In the genomic region with DNA sequence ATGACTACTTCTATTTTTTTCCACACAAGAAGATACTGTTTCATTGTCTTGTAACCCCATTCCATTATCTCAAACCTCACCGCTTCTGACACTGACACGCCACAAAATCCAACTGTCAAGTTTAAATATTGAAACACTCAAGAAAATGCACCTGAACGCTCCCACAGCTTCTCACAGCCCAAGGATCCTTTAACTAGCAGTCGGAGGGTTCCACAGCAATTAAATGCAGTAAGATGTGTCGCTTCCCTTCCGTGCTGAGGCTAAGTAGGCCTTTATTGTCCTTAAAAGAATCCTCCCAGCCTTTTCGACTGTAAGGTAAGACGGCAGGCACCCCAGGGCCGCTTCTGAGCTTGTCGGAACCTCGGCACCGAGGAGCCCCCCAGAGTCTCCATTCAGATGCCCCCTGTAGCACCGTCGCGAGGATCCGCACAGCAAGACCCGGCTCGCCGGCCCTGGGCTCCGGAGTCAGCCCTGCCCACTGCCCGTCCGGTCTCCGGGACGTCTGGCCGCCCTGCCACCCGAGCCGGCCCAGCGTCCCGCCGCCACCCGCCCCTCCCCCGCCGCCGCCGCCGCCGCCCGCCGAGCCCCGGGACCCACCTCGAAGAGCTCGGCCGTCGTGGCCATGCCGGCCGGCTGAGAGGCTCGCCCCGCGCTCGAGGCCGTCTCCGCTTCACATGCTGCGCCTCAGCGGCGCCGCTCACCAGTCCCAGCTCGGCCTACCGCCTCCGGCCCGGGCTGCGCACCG, we compare ENCODE assay signal across 8 mouse cellular contexts. TPM values are rescaled to one million over a fixed set of nuclear protein-coding genes. Genes with fewer than 3 reads are reported as not detected.
A peak's percentile ranks its signal among the peaks of the same experiment; 100 is the strongest.
DNase-seq lines count a peak whose midpoint lies in the region; ATAC-seq and TF ChIP-seq lines count a peak whose summit lies in the region.

A gene (plus strand): TSS at position 569 of the 745 bp plus-strand sequence.

- in situ Hi-C loops in CH12.LX (cut with MboI; ENCODE audit: low pct_ligation_motif_present, low pct_unique_long_range_greater_than_20kb, low sequenced_read_pairs): no loop called here

- no peak for TF ChIP-seq EP300 in CH12.LX (IDR thresholded peaks at IDR 0.05; ENCODE audit: low read length)

- peak; percentile 10 for ATAC-seq in granulocyte monocyte progenitor cell, adult 5-6 weeks (replicated peaks; ENCODE audit: poor library complexity, severe bottlenecking)

- H3K27me3 ChIP-seq in kidney, adult 2 months (replicated peaks; ENCODE audit: control insufficient read depth, insufficient read depth, low read length): no peaks in the 10 kb centered on the region
- no peaks in the 10 kb centered on the region for H3K27me3 ChIP-seq in CH12.LX (replicated peaks)
- no peaks in the 10 kb centered on the region for H3K27me3 ChIP-seq in spleen, adult 2 months (ENCODE audit: control insufficient read depth, insufficient read depth, low read length)

- TF ChIP-seq CTCF in kidney, adult 2 months (conservative IDR thresholded peaks at IDR 0.05; ENCODE audit: insufficient read depth, insufficient read length, low read depth, low read length): no peak
- no peak for TF ChIP-seq CTCF in CH12.LX (conservative IDR thresholded peaks at IDR 0.05 in 1 of 2, IDR thresholded peaks at IDR 0.05 in 1 of 2; ENCODE audit: low read depth in 2 of 2, low read length in 2 of 2)
- TF ChIP-seq CTCF in layer of hippocampus, adult 2 months (conservative IDR thresholded peaks at IDR 0.05): no peak
- no peak for TF ChIP-seq CTCF in spleen, adult 2 months (IDR thresholded peaks at IDR 0.05; ENCODE audit: extremely low read depth, insufficient read depth, insufficient read length, insufficient replicate concordance)

- dilution Hi-C loops in CH12.LX (cut with MboI; ENCODE audit: extremely low pct_ligation_motif_present, extremely low pct_unique_long_range_greater_than_20kb, low sequenced_read_pairs): no loop called here

- peak within 1 kb of the TSS; percentile 86 for H3K4me3 ChIP-seq in kidney, adult 2 months (ENCODE audit: insufficient read depth, low read depth, low read length)
- H3K4me3 ChIP-seq in CH12.LX (replicated peaks in 1 of 3; ENCODE audit: low read depth in 2 of 3, low read length in 2 of 3, poor library complexity in 1 of 3): peak within 1 kb of the TSS; percentile 85 to 95 (median 95)
- peak within 1 kb of the TSS; percentile 89 for H3K4me3 ChIP-seq in layer of hippocampus, adult 2 months
- peak within 1 kb of the TSS; percentile 91 for H3K4me3 ChIP-seq in spleen, adult 2 months (ENCODE audit: extremely low read depth, insufficient read depth, insufficient read length)

- WGBS in kidney, adult 2 months: under 1% methylated on average over 51 of the region's 62 CpGs
- under 1% methylated on average over 53 of the region's 62 CpGs for WGBS in spleen, adult 2 months

- H3K79me2 ChIP-seq in CH12.LX (replicated peaks; ENCODE audit: control insufficient read depth, extremely low read depth, insufficient read depth, poor library complexity, severe bottlenecking): peaks cover 36% of the 10 kb centered on the region

- H3K36me3 ChIP-seq in kidney, adult 2 months (ENCODE audit: control insufficient read depth, insufficient read depth, low read length): no peaks in the 10 kb centered on the region
- H3K36me3 ChIP-seq in CH12.LX (replicated peaks in 1 of 2; ENCODE audit: control insufficient read depth in 1 of 2, insufficient read depth in 1 of 2, low read length in 1 of 2): peaks cover 0 to 5% of the 10 kb centered on the region in 2 experiments
- no peaks in the 10 kb centered on the region for H3K36me3 ChIP-seq in spleen, adult 2 months (ENCODE audit: control insufficient read depth, insufficient read depth, low read length)

- H3K9ac ChIP-seq in CH12.LX (ENCODE audit: insufficient read depth, low read depth): peak within 1 kb of the TSS; percentile 89

- peak within 1 kb of the TSS; percentile 80; the same call in 1 of the 2 replicates for H3K4me2 ChIP-seq in CH12.LX (ENCODE audit: insufficient read depth, low read depth, poor library complexity, severe bottlenecking)

- no peaks in the 10 kb centered on the region for H3K9me3 ChIP-seq in CH12.LX (replicated peaks; ENCODE audit: low read length)

- peak; percentile 3 for DNase-seq in kidney, adult 2 months
- DNase-seq in kidney, adult 11 months: no peak
- peak; percentile 34 for DNase-seq in CH12.LX (ENCODE audit: extremely low read depth)
- peak; percentile 35 for DNase-seq in c-Kit-positive CD71-positive TER-119-positive erythroid progenitor cells, embryonic 14.5 days (ENCODE audit: low spot score)
- no peak for DNase-seq in layer of hippocampus, adult 2 months (ENCODE audit: low spot score in 2 of 2)
- DNase-seq in lung, postnatal 25 days (ENCODE audit: low spot score): peak; percentile 2
- DNase-seq in spleen, adult 2 months (ENCODE audit: low read depth in 1 of 2, low spot score in 2 of 2): peak; percentile 9 to 37

- peak within 1 kb of the TSS; percentile 94 for H3K27ac ChIP-seq in kidney, adult 2 months (ENCODE audit: insufficient read depth, low read depth, low read length)
- peak within 1 kb of the TSS; percentile 95 for H3K27ac ChIP-seq in CH12.LX (ENCODE audit: insufficient read depth, low read depth)
- peak within 1 kb of the TSS; percentile 96 for H3K27ac ChIP-seq in layer of hippocampus, adult 2 months
- peak within 1 kb of the TSS; percentile 97 for H3K27ac ChIP-seq in spleen, adult 2 months (ENCODE audit: insufficient read depth, low read length)

- H3K4me1 ChIP-seq in kidney, adult 2 months (ENCODE audit: control insufficient read depth, insufficient read depth, low read length): no peaks in the 10 kb centered on the region; the same call in 1 of the 2 replicates
- peaks cover 3 to 36% of the 10 kb centered on the region in 2 experiments; a peak in 2 of 4 replicates for H3K4me1 ChIP-seq in CH12.LX (ENCODE audit: control insufficient read depth in 1 of 2, insufficient read depth in 2 of 2)
- H3K4me1 ChIP-seq in spleen, adult 2 months (ENCODE audit: control insufficient read depth, insufficient read depth, insufficient read length): no peaks in the 10 kb centered on the region; the same call in 1 of the 2 replicates

- TF ChIP-seq RAD21 in CH12.LX (IDR thresholded peaks at IDR 0.05; ENCODE audit: low read depth, low read length): no peak

- TF ChIP-seq POLR2A in kidney, adult 2 months (IDR thresholded peaks at IDR 0.05; ENCODE audit: low read depth, low read length): no peak
- no peak for TF ChIP-seq POLR2A in CH12.LX (IDR thresholded peaks at IDR 0.05; ENCODE audit: low read depth, low read length)
- no peak for TF ChIP-seq POLR2A in spleen, adult 2 months (IDR thresholded peaks at IDR 0.05; ENCODE audit: low read depth, low read length)

TF ChIP-seq in CH12.LX, 34 proteins besides CTCF, POLR2A, EP300 and RAD21:
- peak; percentile 61; the same call in 1 of the 2 replicates for TF ChIP-seq CHD1 (IDR thresholded peaks at IDR 0.05; ENCODE audit: low read depth, low read length)
- TF ChIP-seq ELF1 (IDR thresholded peaks at IDR 0.05; ENCODE audit: low read depth, low read length): 0 out of 2 replicates have a peak, but pooled peaks have one; percentile 23
- no peak for TF ChIP-seq GABPA (IDR thresholded peaks at IDR 0.05; ENCODE audit: insufficient replicate concordance, low read depth, low read length)
- no peak for TF ChIP-seq JUND (conservative IDR thresholded peaks at IDR 0.05; ENCODE audit: low read depth, low read length)
- no peak for TF ChIP-seq ETS1 (conservative IDR thresholded peaks at IDR 0.05; ENCODE audit: low read depth, low read length)

RNA-seq across cellular contexts. Expression of the gene that starts here (rescaled TPM):
- polyA plus RNA-seq in kidney, adult 2 months (2012; rRNA removed): 17.9 and 21.2 TPM in 2 replicates
- total RNA-seq in CH12.LX (2012; rRNA removed) (12.9 and 13.2 TPM in 2 replicates), CH12.LX (2014; rRNA removed) (29.1 and 30.7 TPM in 2 replicates)
- 11.7 and 12.4 TPM in 2 replicates for polyA plus RNA-seq in CH12.LX (2012; ENCODE audit: insufficient read length, low read depth)
- 21.7 and 35.0 TPM in 2 replicates for total RNA-seq in granulocyte monocyte progenitor cell, adult 5-6 weeks (2014; fragmentation: Nextera tagmentation)
- total RNA-seq in granulocyte monocyte progenitor cell, adult 5-6 weeks (2017): 15.9 and 19.4 TPM in 2 replicates
- 10 to 100 TPM; 20.4 to 23.0 TPM for total RNA-seq in layer of hippocampus, adult 2 months (2021)
- 5.6 and 6.6 TPM in 2 replicates for polyA plus RNA-seq in spleen, adult 2 months (2012; rRNA removed)

Comparison
In these comparisons a context has a peak if more than half of its experiments do, and no peak if none do; other contexts are left out.
1. DNase-seq: peak in kidney, adult 2 months (single experiment), CH12.LX (single experiment), c-Kit-positive CD71-positive TER-119-positive erythroid progenitor cells, embryonic 14.5 days (single experiment), lung, postnatal 25 days (single experiment) and spleen, adult 2 months (2 of 2); none in kidney, adult 11 months (single experiment) and layer of hippocampus, adult 2 months (0 of 2).
2. Peak in every context shown above with its lines, with median percentiles within 50 percentile points of each other: H3K27ac ChIP-seq and H3K4me3 ChIP-seq.